Mouse (Mus musculus): Measurements from ENCODE around the gene Galnt16. TPM values are rescaled to one million over a fixed set of nuclear protein-coding genes. Genes with fewer than 3 reads are reported as not detected.

Gene Galnt16
- polyA plus RNA-seq, 1 experiment from 2014 or later = 22.7 TPM

- H3K27me3 ChIP-seq (ENCODE audit: control insufficient read depth, insufficient read depth, low read length) = no peaks in the 10 kb centered on the region
- ATAC-seq (ENCODE audit: low read depth) = no peak
- H3K4me2 ChIP-seq (ENCODE audit: low read depth, low read length) = no peak overlapping the region
- H3K27ac ChIP-seq (ENCODE audit: low read depth, low read length) = no peak overlapping the region
- H3K9ac ChIP-seq (replicated peaks; ENCODE audit: low read depth, low read length) = no peak overlapping the region
- 78% methylated on average over 3 of the region's 3 CpGs for WGBS
- no peaks in the 10 kb centered on the region for H3K9me3 ChIP-seq (ENCODE audit: control insufficient read depth, low read length)
- no peaks in the 10 kb centered on the region for H3K4me1 ChIP-seq (ENCODE audit: control insufficient read depth, insufficient read depth, low read length)
- no peaks in the 10 kb centered on the region for H3K36me3 ChIP-seq (ENCODE audit: control insufficient read depth, insufficient read depth, low read length)
- no peak overlapping the region for H3K4me3 ChIP-seq (ENCODE audit: low read depth, low read length)
These were observed 91.9 kb downstream of the Galnt16 start for GRCm38 (mm10) chr12:80609928-80610327.

- ATAC-seq (ENCODE audit: low read depth) = no peak
- Histone ChIP-seq H3K27ac (ENCODE audit: low read depth, low read length) (no peak overlapping the region), H3K27me3 (ENCODE audit: control insufficient read depth, insufficient read depth, low read length) (no peaks in the 10 kb centered on the region), H3K4me1 (ENCODE audit: control insufficient read depth, insufficient read depth, low read length) (no peaks in the 10 kb centered on the region), H3K4me2 (ENCODE audit: low read depth, low read length) (no peak overlapping the region), H3K9ac (replicated peaks; ENCODE audit: low read depth, low read length) (no peak overlapping the region), H3K9me3 (ENCODE audit: control insufficient read depth, low read length) (no peaks in the 10 kb centered on the region), H3K4me3 (ENCODE audit: low read depth, low read length) (no peak overlapping the region), H3K36me3 (ENCODE audit: control insufficient read depth, insufficient read depth, low read length) (no peaks in the 10 kb centered on the region)
- WGBS = 50% methylated on average over 9 of the region's 9 CpGs
These were observed 94.2 kb downstream of the Galnt16 start for GRCm38 (mm10) chr12:80612113-80612791.

- H3K27me3 ChIP-seq (ENCODE audit: control insufficient read depth, insufficient read depth, low read length) = no peaks in the 10 kb centered on the region
- H3K4me3 ChIP-seq (ENCODE audit: low read depth, low read length) = no peak overlapping the region
- no peak overlapping the region for H3K4me2 ChIP-seq (ENCODE audit: low read depth, low read length)
- no peak overlapping the region for H3K9ac ChIP-seq (replicated peaks; ENCODE audit: low read depth, low read length)
- H3K9me3 ChIP-seq (ENCODE audit: control insufficient read depth, low read length) = no peaks in the 10 kb centered on the region
- no peaks in the 10 kb centered on the region for H3K4me1 ChIP-seq (ENCODE audit: control insufficient read depth, insufficient read depth, low read length)
- H3K27ac ChIP-seq (ENCODE audit: low read depth, low read length) = no peak overlapping the region
- no peaks in the 10 kb centered on the region for H3K36me3 ChIP-seq (ENCODE audit: control insufficient read depth, insufficient read depth, low read length)
- WGBS = 33% methylated on average over 7 of the region's 7 CpGs
- ATAC-seq (ENCODE audit: low read depth) = no peak
These were observed 97.5 kb downstream of the Galnt16 start for GRCm38 (mm10) chr12:80615371-80616257.

- Histone ChIP-seq H3K4me2 (ENCODE audit: low read depth, low read length) (no peak overlapping the region), H3K9me3 (ENCODE audit: control insufficient read depth, low read length) (no peaks in the 10 kb centered on the region), H3K27me3 (ENCODE audit: control insufficient read depth, insufficient read depth, low read length) (no peaks in the 10 kb centered on the region), H3K9ac (replicated peaks; ENCODE audit: low read depth, low read length) (no peak overlapping the region), H3K27ac (ENCODE audit: low read depth, low read length) (no peak overlapping the region), H3K4me3 (ENCODE audit: low read depth, low read length) (no peak overlapping the region), H3K4me1 (ENCODE audit: control insufficient read depth, insufficient read depth, low read length) (no peaks in the 10 kb centered on the region), H3K36me3 (ENCODE audit: control insufficient read depth, insufficient read depth, low read length) (no peaks in the 10 kb centered on the region)
- ATAC-seq (ENCODE audit: low read depth) = no peak
- 77% methylated on average over 5 of the region's 5 CpGs for WGBS
These were observed 102.4 kb downstream of the Galnt16 start for GRCm38 (mm10) chr12:80620501-80620900.

- Histone ChIP-seq H3K9me3 (ENCODE audit: control insufficient read depth, low read length) (no peaks in the 10 kb centered on the region), H3K27ac (ENCODE audit: low read depth, low read length) (no peak overlapping the region), H3K4me2 (ENCODE audit: low read depth, low read length) (no peak overlapping the region), H3K27me3 (ENCODE audit: control insufficient read depth, insufficient read depth, low read length) (no peaks in the 10 kb centered on the region), H3K4me1 (ENCODE audit: control insufficient read depth, insufficient read depth, low read length) (no peaks in the 10 kb centered on the region), H3K4me3 (ENCODE audit: low read depth, low read length) (no peak overlapping the region), H3K36me3 (ENCODE audit: control insufficient read depth, insufficient read depth, low read length) (peaks cover 24% of the 10 kb centered on the region), H3K9ac (replicated peaks; ENCODE audit: low read depth, low read length) (no peak overlapping the region)
- 91% methylated on average over 5 of the region's 5 CpGs for WGBS
- no peak for ATAC-seq (ENCODE audit: low read depth)
These were observed 113.7 kb downstream of the Galnt16 start for GRCm38 (mm10) chr12:80631790-80632189.

DNA sequence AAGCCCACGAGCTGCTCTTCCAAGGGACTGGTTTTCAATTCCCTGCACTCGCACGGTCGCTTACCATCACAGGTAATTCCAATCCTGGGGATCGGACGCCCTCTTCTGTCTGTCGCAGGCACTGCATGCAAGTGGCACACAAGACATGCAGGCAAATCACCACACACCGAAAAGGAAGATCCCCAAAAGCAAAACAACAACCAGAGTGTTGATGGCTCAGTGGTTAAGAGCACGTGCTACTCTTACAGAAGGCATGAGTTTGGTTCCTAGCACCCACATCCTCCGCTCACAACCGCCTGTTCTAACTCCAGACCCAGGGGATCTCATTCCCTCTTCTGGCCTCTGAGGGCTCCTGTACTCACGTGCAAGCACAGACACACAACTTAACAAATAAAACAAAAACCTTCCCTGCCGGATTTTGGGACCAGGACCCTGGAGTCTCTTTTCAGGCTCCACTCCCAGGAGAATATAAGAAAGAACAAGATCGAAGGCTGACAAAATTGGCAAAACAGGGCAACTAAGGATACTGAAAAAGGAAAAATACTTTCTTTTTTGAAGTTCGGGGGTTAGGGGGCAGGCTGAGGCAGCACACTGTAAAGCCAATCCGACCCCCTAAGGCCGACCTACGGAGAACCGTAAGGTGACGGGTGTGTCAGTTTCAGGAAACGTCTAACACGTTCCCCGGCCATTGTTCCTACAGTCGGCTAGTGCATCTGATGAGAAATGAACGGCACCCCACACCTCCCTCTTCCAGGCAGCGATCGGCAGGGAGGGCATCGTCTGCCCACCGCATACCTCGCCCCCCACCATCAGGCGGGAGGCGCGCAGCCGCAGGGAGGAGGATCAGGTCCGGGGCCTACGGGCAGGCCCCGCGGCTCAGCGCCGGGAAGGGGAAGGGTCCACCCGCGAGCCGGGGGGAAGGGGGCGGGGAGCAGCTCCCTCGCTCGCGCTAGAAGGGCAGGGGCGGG is 124.9 kb downstream of the Galnt16 start:
- H3K27me3 ChIP-seq (ENCODE audit: control insufficient read depth, insufficient read depth, low read length) = no peaks in the 10 kb centered on the region
- H3K4me1 ChIP-seq (ENCODE audit: control insufficient read depth, insufficient read depth, low read length) = peaks cover 26% of the 10 kb centered on the region
- peak overlapping the region; percentile 57 for H3K4me3 ChIP-seq (ENCODE audit: low read depth, low read length)
- WGBS = 4% methylated on average over 38 of the region's 48 CpGs
- H3K9ac ChIP-seq (replicated peaks; ENCODE audit: low read depth, low read length) = peak overlapping the region; percentile 74
- peak overlapping the region; percentile 91 for H3K4me2 ChIP-seq (ENCODE audit: low read depth, low read length)
- no peaks in the 10 kb centered on the region for H3K9me3 ChIP-seq (ENCODE audit: control insufficient read depth, low read length)
- H3K27ac ChIP-seq (ENCODE audit: low read depth, low read length) = peak overlapping the region; percentile 71
- ATAC-seq (ENCODE audit: low read depth) = no peak; the same call in 1 of the 2 replicates
- H3K36me3 ChIP-seq (ENCODE audit: control insufficient read depth, insufficient read depth, low read length) = peaks cover 23% of the 10 kb centered on the region

GRCm38 (mm10) chr12:80643693-80644505 is 125.8 kb downstream of the Galnt16 start, which contains the start of the genes Slc39a9 and Erh:
Slc39a9 (plus strand) TSS chr12:80643883.
Erh (minus strand) TSS chr12:80644341.
- H3K9ac ChIP-seq (replicated peaks; ENCODE audit: low read depth, low read length) = peak within 1 kb of the TSS; percentile 74
- 0% methylated on average over 50 of the region's 50 CpGs for WGBS

DNA sequence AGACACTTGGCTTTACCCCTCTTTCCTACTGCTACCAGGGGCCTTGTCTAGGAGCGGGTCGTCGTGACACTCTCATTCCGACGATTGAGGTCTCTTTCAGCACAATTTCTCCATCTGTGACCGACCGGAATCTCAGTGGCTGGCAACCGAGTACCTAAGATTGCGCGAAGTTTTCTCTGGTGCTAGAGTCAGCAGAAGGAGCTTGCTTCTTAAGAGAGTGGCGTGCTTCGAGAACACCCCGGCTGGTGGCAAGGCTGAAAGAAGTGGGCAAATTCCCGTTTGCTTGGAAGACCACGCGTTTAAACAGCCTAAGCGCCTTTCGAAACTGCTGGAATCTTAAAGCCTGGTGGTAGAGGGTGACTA is 126.4 kb downstream of the Galnt16 start:
- Histone ChIP-seq H3K27me3 (ENCODE audit: control insufficient read depth, insufficient read depth, low read length) (no peaks in the 10 kb centered on the region), H3K27ac (ENCODE audit: low read depth, low read length) (no peak overlapping the region), H3K9me3 (ENCODE audit: control insufficient read depth, low read length) (no peaks in the 10 kb centered on the region), H3K36me3 (ENCODE audit: control insufficient read depth, insufficient read depth, low read length) (peaks cover 10% of the 10 kb centered on the region), H3K4me2 (ENCODE audit: low read depth, low read length) (peak overlapping the region; percentile 82), H3K9ac (replicated peaks; ENCODE audit: low read depth, low read length) (peak overlapping the region; percentile 74), H3K4me3 (ENCODE audit: low read depth, low read length) (peak overlapping the region; percentile 57), H3K4me1 (ENCODE audit: control insufficient read depth, insufficient read depth, low read length) (peaks cover 26% of the 10 kb centered on the region)
- 12% methylated on average over 18 of the region's 18 CpGs for WGBS
- no peak for ATAC-seq (ENCODE audit: low read depth)

More at GRCm38 (mm10) chr12:80643693-80644505, 125.8 kb downstream of the Galnt16 start, which contains the start of the genes Slc39a9 and Erh:
- Histone ChIP-seq H3K4me1 (ENCODE audit: control insufficient read depth, insufficient read depth, low read length) (peaks cover 26% of the 10 kb centered on the region), H3K27ac (ENCODE audit: low read depth, low read length) (peak within 1 kb of the TSS; percentile 71), H3K4me3 (ENCODE audit: low read depth, low read length) (peak within 1 kb of the TSS; percentile 57), H3K4me2 (ENCODE audit: low read depth, low read length) (peak within 1 kb of the TSS; percentile 91), H3K9me3 (ENCODE audit: control insufficient read depth, low read length) (no peaks in the 10 kb centered on the region), H3K36me3 (ENCODE audit: control insufficient read depth, insufficient read depth, low read length) (peaks cover 15% of the 10 kb centered on the region), H3K27me3 (ENCODE audit: control insufficient read depth, insufficient read depth, low read length) (no peaks in the 10 kb centered on the region)
- peak; percentile 98 for ATAC-seq (ENCODE audit: low read depth)

All from neural tube, embryonic 14.5 days (tissue).